Mouse (Mus musculus) lung, adult 2 months (tissue): ENCODE results near the gene Ush1g. TPM values are rescaled to one million over a fixed set of nuclear protein-coding genes. Genes with fewer than 3 reads are reported as not detected.

Experiments
- DNase-seq: peaks from one replicate; pipeline ENCODE4 v3.0.0; 2022
- H3K4me1 ChIP-seq: fragments of 200-500 bp; 2 replicates; pipeline ENCODE4 v1.6.1; 2011; ENCODE audit warnings: low read length; ENCODE audit not compliant: control insufficient read depth, insufficient read depth
- H3K4me3 ChIP-seq: fragments of 200-500 bp; replicated peaks from 2 replicates; pipeline ENCODE3; 2011; ENCODE audit warnings: low read depth, mild to moderate bottlenecking, control low read depth, low read length; ENCODE audit errors: extremely low read depth
- CTCF ChIP-seq: fragments of 200-500 bp; IDR thresholded peaks from 2 replicates; pipeline ENCODE4 v1.5.1; 2011; ENCODE audit warnings: mild to moderate bottlenecking, low read length, control low read depth; ENCODE audit not compliant: insufficient read depth
- POLR2A ChIP-seq: fragments of 200-500 bp; IDR thresholded peaks from 2 replicates; pipeline ENCODE4 v1.6.1; 2011; ENCODE audit warnings: low read depth, mild to moderate bottlenecking, control low read depth, low read length, borderline replicate concordance; ENCODE audit errors: extremely low read depth
- WGBS: fragments of 180-500 bp; shearing (Covaris S2); methylation state at CpG from one replicate; pipeline ENCODE4 v1.1.7; 2018; 5-methylcytosine and 5-hydroxymethylcytosine counted together
- polyA plus RNA-seq: library from polyadenylated mRNA; depleted of rRNA; stranded (reverse); fragments of >200 nt; gene quantifications from 2 replicates; pipeline ENCODE4 v1.2.3, GENCODE M21; 2012; rRNA removed

Ush1g gene
- 0.11 and 0.17 TPM in 2 replicates for polyA plus RNA-seq

DNA sequence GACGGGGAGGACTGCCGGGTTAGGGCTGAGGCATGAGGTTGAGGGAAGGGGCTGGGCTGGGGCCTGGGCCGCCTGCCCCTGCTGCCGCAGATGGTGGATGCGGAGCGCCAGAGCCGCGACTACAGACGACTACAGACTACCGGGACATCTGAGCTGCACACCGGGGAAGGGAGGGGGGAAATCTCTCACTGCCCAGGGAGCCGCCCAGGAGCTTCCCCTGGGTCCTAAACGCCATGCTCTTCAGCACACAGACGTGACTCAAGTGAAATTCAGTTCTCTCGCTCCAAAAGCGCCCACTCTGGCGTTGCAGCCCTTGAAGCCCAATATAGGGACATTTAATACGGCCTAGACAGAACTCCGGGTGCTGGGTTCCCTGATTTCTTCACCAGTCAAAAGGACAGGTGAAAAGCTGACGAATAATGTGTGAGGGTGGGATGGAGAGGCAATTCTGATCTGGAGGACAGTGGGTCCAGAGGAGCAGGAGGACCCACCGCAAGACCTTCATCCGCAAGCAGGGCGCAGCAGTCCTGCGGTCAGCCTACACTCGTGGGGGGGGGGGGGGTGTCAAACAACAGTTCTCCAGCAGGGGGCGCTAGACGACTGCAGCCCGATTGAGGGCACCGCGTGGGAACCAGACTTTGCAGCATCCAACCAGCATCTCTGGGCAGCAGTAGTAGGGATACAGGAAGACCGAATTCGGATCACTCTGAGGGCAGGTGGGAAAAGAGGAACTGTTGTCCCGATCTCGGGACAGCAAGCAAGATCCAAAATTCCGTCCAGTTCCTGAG is at the start of gene Ush1g:
Gene Ush1g, minus strand, starts transcription at position 136 of the 788 bp plus-strand sequence.
- Histone ChIP-seq H3K4me1 (no peaks in the 10 kb centered on the region), H3K4me3 (no peak within 1 kb of the TSS)
- TF ChIP-seq POLR2A (no peak), CTCF (peak; percentile 67)
- 5% methylated on average over 35 of the region's 35 CpGs for WGBS
- peak; percentile 46 for DNase-seq

DNA sequence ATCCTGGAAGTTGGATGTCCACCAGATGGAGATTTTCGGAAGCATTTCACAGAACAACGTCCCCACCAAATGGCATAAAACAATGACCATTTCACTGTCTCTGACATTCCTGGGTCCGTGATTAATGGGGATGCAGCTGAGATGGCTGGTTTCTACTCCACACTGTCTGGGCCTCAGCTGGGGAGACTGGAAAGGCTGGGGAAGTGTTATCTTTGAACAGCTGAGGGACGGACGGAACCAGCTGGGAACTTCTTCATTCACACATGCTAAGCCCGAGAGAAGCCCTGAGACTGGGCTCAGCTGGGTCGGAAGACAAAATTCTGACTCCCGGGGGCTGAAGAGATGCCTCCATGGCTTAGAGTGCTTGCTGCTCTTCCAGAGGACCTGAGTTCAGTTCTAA is 49.5 kb upstream of the Ush1g start:
- Histone ChIP-seq H3K4me3 (no peak overlapping the region), H3K4me1 (peaks cover 2% of the 10 kb centered on the region; the same call in 1 of the 2 replicates)
- WGBS: 69% methylated on average over 8 of the region's 8 CpGs
- no peak for DNase-seq
- TF ChIP-seq POLR2A (no peak), CTCF (no peak)

DNA sequence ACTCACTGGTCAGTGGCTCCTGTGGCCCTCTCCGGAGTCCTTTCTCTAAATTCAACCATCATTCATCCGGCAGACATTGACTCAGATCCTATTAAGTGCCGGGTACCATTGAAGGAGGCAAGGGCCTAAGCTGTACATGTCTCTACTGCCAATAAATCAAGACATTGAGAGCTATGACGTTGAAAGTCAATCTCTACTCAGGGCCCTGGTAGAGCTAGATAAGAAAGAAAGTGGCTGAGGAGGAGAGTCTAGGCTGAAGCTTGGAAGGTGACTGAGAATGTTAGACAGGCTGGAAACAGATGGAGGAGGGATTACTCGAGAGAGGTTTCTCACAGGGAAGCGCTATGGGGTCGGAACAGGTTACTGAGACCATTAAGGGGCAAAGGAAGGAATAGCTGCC is 48.5 kb upstream of the Ush1g start:
- TF ChIP-seq POLR2A (no peak), CTCF (no peak)
- H3K4me3 ChIP-seq: no peak overlapping the region
- DNase-seq: no peak
- 65% methylated on average over 7 of the region's 7 CpGs for WGBS
- H3K4me1 ChIP-seq: peaks cover 5% of the 10 kb centered on the region

DNA sequence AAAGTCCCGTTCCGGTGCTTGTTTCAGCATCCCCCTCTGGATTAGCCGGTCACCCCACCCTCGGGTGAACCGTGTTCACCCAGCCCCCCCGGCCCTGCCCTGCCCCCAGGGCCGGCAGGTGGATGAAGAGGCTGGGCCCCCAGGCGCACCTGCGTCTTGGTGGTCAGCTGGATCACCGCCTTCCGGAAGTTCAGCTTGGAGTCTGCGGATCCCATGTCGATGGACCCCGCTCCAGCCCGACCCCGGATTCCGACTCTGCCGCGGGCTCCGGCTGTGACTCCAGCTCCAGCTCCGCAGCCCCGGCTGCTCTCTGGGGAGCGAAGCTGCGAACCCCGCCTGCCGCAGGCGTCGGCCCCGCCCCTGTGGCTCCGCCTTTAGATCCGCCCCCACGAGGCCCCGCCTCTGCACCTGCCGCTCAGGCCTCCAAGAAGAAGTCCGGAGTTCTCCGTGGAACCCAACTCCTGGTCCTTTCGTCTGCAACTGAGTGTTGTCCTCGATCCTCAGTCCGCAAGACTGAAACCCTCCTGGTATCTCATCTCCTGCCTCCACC is 45.6 kb upstream of the Ush1g start, which contains the start of gene Hid1:
Gene Hid1, minus strand, starts transcription at position 362 of the 550 bp plus-strand sequence.
- WGBS: under 1% methylated on average over 39 of the region's 39 CpGs
- TF ChIP-seq POLR2A (peak; percentile 54; the same call in 1 of the 2 replicates), CTCF (no peak)
- DNase-seq: peak; percentile 90
- H3K4me1 ChIP-seq: peaks cover 11% of the 10 kb centered on the region
- H3K4me3 ChIP-seq: peak within 1 kb of the TSS; percentile 78

DNA sequence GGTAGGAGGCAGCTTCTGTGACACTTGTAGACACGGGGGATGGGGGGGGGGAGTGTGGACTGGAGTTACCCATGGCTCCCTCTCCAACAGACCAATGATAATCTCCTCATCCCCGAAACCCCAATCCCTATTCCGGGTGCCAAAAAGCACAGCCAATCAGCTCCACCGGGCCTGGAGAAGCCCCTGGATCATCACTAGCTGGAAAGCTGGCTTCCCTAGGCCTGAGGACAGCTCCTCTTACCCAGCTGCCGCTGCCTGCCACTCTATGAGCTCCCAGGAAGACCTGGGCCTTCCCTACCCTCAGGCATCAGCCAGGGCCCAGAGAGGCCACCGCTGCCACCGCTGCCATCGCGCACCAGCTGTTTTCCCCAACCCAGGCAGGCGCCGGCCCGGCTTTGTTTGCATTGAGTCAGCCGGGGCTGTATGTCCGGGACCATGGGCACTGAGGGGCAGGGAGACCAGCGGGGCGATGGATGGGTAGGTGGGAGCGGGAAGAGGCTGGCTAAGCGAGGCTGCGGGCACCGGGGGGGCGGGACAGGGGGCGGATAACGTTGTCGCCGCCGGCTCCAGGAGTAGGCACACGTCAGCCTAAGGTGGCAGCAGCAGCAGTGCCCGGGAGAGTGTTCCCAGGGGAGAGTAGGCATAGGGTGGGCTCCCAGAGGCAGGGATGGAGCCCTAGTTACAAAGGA is 45.0 kb upstream of the Ush1g start:
- peaks cover 11% of the 10 kb centered on the region for H3K4me1 ChIP-seq
- DNase-seq: peak; percentile 33
- 4% methylated on average over 28 of the region's 28 CpGs for WGBS
- no peak for TF ChIP-seq POLR2A
- no peak for TF ChIP-seq CTCF
- H3K4me3 ChIP-seq: peak overlapping the region; percentile 78

DNA sequence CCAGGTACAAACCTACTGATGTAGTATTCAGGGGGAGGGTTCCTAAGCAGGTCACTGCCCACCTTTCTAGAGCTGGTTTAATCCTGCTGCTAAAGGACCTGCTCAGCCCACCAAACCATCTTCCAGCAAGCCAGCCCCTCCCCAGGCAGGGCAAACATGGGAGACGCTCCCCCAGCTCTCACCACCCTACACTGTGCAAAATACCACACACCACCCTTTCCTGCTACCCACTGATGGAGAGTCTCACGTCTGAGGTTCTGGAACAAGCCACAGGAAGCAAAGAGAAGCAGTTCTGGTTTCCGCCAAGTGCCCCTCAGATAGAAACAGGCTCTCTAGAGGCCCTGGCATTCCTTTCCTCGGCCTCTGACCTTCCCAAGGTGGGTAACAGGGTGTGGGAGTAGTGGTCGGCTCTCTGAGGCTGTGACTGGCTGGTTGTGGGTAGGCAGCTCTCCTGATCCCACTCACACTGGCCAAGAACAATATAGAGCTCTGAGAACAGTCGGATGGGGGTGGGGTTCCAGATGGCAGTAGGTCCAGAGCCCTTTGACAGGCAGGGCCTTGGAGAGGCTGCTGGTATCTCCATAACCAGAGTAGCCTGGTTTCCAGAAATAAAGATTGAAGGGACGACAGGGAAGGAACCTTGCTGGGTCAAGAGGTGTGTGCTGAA is 44.3 kb upstream of the Ush1g start:
- TF ChIP-seq POLR2A: no peak
- H3K4me1 ChIP-seq: peaks cover 11% of the 10 kb centered on the region
- H3K4me3 ChIP-seq: no peak overlapping the region
- 24% methylated on average over 7 of the region's 7 CpGs for WGBS
- DNase-seq: no peak

DNA sequence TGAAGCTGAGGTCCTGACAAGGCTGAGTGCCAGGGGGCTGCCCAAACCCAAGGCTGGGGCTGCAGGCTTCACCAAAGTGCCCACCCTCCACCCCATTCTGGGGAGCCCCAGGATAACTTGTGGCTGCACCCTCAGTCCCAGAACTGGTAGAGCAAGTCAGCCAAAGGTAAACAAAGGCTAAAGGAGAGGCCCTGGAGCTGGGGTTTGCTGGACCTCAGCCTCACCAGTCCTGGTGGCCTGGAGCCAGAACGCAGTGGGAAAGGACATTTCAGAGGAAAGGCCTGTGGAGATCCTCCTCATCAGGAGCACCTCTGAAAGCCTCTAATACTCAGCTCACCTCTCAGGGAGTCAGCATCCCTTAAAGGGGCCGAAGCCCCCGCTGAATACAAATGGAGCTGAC is 42.3 kb upstream of the Ush1g start:
- no peak for TF ChIP-seq CTCF
- no peak for TF ChIP-seq POLR2A
- 86% methylated on average over 3 of the region's 3 CpGs for WGBS
- H3K4me1 ChIP-seq: peaks cover 13% of the 10 kb centered on the region
- no peak for DNase-seq
- H3K4me3 ChIP-seq: no peak overlapping the region

DNA sequence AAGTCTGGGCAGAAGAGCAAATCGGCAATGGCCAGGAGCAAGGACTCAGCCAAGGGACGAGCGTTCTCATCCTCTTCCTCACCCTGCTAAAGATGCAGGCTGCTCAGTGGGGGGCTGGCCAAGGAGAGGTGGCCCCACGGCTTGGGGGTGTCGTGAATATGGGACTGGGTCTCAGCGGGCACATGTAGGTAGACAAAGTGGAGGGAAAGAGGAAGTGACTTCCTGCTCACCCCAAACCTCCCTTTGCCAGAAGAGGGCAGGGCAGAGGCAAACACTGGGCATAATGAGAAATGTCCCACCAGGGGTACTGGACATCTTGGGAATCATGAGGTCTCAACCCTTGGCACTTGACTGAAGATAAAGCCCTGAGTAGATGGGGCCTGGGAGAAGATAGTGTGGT is 37.9 kb upstream of the Ush1g start:
- DNase-seq: no peak
- TF ChIP-seq CTCF: peak; percentile 39; the same call in 1 of the 2 replicates
- no peak for TF ChIP-seq POLR2A
- H3K4me3 ChIP-seq: no peak overlapping the region
- H3K4me1 ChIP-seq: peaks cover 9% of the 10 kb centered on the region
- WGBS: 37% methylated on average over 6 of the region's 6 CpGs

DNA sequence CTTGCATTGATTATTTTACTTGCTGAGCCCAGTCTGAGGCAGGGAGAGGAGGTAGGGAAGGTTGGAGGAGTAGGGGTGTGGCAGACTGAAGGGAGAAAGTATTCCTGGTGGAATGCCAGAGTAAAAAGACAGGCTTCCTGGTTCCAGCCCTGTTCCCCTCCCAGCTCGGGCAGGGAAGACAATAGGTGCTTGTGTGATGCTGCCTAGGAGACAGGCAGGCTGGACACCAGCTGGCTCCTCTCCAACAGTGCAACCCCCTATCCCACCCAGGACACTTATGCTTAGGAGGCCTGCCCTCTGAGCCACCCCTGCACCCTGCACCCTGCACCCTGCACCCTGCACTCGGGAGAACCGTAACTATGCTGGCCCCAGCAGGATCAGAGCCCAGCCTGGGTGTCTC is 37.5 kb upstream of the Ush1g start:
- TF ChIP-seq CTCF: no peak
- TF ChIP-seq POLR2A: no peak
- Histone ChIP-seq H3K4me3 (no peak overlapping the region), H3K4me1 (peaks cover 9% of the 10 kb centered on the region)
- DNase-seq: no peak
- 32% methylated on average over 3 of the region's 3 CpGs for WGBS
